Mouse (Mus musculus) brain, adult 10 weeks (tissue): ENCODE results near the gene Krt84. TPM values are rescaled to one million over a fixed set of nuclear protein-coding genes. Genes with fewer than 3 reads are reported as not detected.

ENCODE experiments used
- polyA plus RNA-seq: library from polyadenylated mRNA; stranded (reverse); fragments of 350-450 nt; fragmentation: Illumina TruSeq; extraction: RNeasy Lipid Tissue Mini Kit (QIAGEN cat#74804); gene quantifications from one replicate; pipeline ENCODE4 v1.2.3, GENCODE M21; 2015; ENCODE audit warnings: low read depth, low replicate concordance

The Krt84 gene
- not detected for polyA plus RNA-seq

GRCm38 (mm10) chr15:101532720-101533119, at the start of gene Krt84:
TSS of gene Krt84 (minus strand) at chr15:101532820.

GRCm38 (mm10) chr15:101573796-101574345, 41.3 kb upstream of the Krt84 start, which contains the start of gene Krt75:
TSS of gene Krt75 (minus strand) at chr15:101573904.

GRCm38 (mm10) chr15:101562850-101563249, 30.2 kb upstream of the Krt84 start, which contains the start of gene Krt90:
TSS of gene Krt90 (minus strand) at chr15:101562950.

GRCm38 (mm10) chr15:101550567-101550966, 17.9 kb upstream of the Krt84 start, which contains the start of gene Krt82:
TSS of gene Krt82 (minus strand) at chr15:101550667.

GRCm38 (mm10) chr15:101517161-101517560, 15.5 kb downstream of the Krt84 start, which contains the start of gene Gm49425:
TSS of gene Gm49425 (minus strand) at chr15:101517261.

GRCm38 (mm10) chr15:101491431-101491830, 41.2 kb downstream of the Krt84 start, which contains the start of gene Krt83:
TSS of gene Krt83 (minus strand) at chr15:101491512.

Other genes with a start within 250 kb of the Krt84 start
- gene Atg101, start 248.5 kb downstream of the Krt84 start, polyA plus RNA-seq = 44.3 TPM
- gene 6030408B16Rik, start 239.6 kb downstream of the Krt84 start, polyA plus RNA-seq = not detected
- gene Krt80, start 162.7 kb downstream of the Krt84 start, polyA plus RNA-seq = 3.3 TPM
- gene Krt7, start 121.8 kb downstream of the Krt84 start, polyA plus RNA-seq = not detected
- gene Krt87, start 94.0 kb downstream of the Krt84 start, polyA plus RNA-seq = 0.19 TPM
- gene Krt88, start 85.1 kb downstream of the Krt84 start, polyA plus RNA-seq = not detected
- not detected for gene Krt81, start 69.1 kb downstream of the Krt84 start, polyA plus RNA-seq
- not detected for gene Krt86, start 59.3 kb downstream of the Krt84 start, polyA plus RNA-seq
- gene Krt83, start 41.3 kb downstream of the Krt84 start, polyA plus RNA-seq = not detected
- not detected for gene Gm49425, start 15.6 kb downstream of the Krt84 start, polyA plus RNA-seq
- not detected for gene Krt82, start 17.8 kb upstream of the Krt84 start, polyA plus RNA-seq
- not detected for gene Krt90, start 30.1 kb upstream of the Krt84 start, polyA plus RNA-seq
- not detected for gene Krt75, start 41.1 kb upstream of the Krt84 start, polyA plus RNA-seq
- not detected for gene Gm5414, start 95.4 kb upstream of the Krt84 start, polyA plus RNA-seq
- gene Gm5478, start 114.6 kb upstream of the Krt84 start, polyA plus RNA-seq = not detected
- gene Krt6b, start 147.5 kb upstream of the Krt84 start, polyA plus RNA-seq = not detected
- not detected for gene Krt6a, start 161.5 kb upstream of the Krt84 start, polyA plus RNA-seq
- gene Krt5, start 180.1 kb upstream of the Krt84 start, polyA plus RNA-seq = not detected
- not detected for gene Krt71, start 210.3 kb upstream of the Krt84 start, polyA plus RNA-seq